Mouse (Mus musculus) forebrain, embryonic 13.5 days (tissue): ENCODE results near the gene Klhl18. TPM values are rescaled to one million over a fixed set of nuclear protein-coding genes. Genes with fewer than 3 reads are reported as not detected.
"Not testable (repeated sequence)": the region's sequence is repeated elsewhere in the genome, so short reads cannot be mapped to it uniquely, and the experiment has no call there.

Experiments
- ATAC-seq: fragments of 200-750 bp; cut with Nextera tagmentation; 2 replicates; pipeline ENCODE4 v1.8.0; 2017
- H3K27ac ChIP-seq: fragments of 300-500 bp; sonication (generic); 2 replicates; pipeline ENCODE4 v1.5.1; 2015; ENCODE audit warnings: inconsistent platforms, mild to moderate bottlenecking, moderate library complexity
- H3K27me3 ChIP-seq: fragments of 300-500 bp; sonication (generic); 2 replicates; pipeline ENCODE4 v1.6.1; 2015; ENCODE audit warnings: mild to moderate bottlenecking, inconsistent platforms
- H3K36me3 ChIP-seq: fragments of 300-500 bp; sonication (generic); 2 replicates; pipeline ENCODE4 v1.6.1; 2015; ENCODE audit warnings: mild to moderate bottlenecking, inconsistent platforms; ENCODE audit not compliant: poor library complexity, severe bottlenecking
- H3K4me1 ChIP-seq: fragments of 300-500 bp; sonication (generic); 2 replicates; pipeline ENCODE4 v1.6.1; 2015; ENCODE audit warnings: inconsistent platforms
- H3K4me2 ChIP-seq: fragments of 300-500 bp; sonication (generic); 2 replicates; pipeline ENCODE4 v1.6.1; 2015; ENCODE audit warnings: inconsistent platforms, mild to moderate bottlenecking, moderate library complexity
- H3K4me3 ChIP-seq: fragments of 300-500 bp; sonication (generic); 2 replicates; pipeline ENCODE4 v1.5.1; 2015; ENCODE audit warnings: mild to moderate bottlenecking, inconsistent platforms
- H3K9ac ChIP-seq: fragments of 300-500 bp; sonication (generic); 2 replicates; pipeline ENCODE4 v1.6.1; 2015; ENCODE audit warnings: mild to moderate bottlenecking, inconsistent platforms
- H3K9me3 ChIP-seq: fragments of 300-500 bp; sonication (generic); replicated peaks from 2 replicates; pipeline ENCODE4 v1.6.1; 2016; ENCODE audit warnings: inconsistent platforms
- WGBS: fragments of 180-500 bp; shearing (Covaris S2); methylation state at CpG from one replicate; pipeline ENCODE4 v1.1.7; 2015; 5-methylcytosine and 5-hydroxymethylcytosine counted together
- polyA plus RNA-seq: library from polyadenylated mRNA; unstranded; fragments of >200 nt; fragmentation: Nextera tagmentation; extraction: Ambion mirVana; gene quantifications from 2 replicates; pipeline ENCODE4 v1.2.1, GENCODE M21; 2015

The Klhl18 gene
- polyA plus RNA-seq, 1 experiment from 2014 or later = 8.2 TPM

DNA sequence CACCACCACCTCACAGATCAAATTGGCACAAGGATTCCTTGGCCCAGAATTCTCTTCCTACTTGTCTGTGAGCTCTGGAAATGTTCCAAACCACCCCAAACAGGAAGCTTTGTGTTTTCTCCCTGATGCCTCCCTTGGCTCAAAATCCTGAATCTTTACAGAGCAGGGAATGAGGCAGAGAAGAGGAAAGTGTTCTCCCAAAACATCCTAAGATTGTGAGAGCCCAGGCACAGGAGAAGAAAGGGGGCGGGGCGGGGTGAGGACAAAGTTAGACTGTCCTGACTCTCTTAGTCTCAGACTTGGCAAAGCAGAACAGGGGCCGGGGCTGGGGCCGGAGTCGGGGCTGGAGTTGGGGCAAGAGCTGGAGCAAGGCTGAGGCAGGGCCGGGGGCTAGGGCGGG, 63.6 kb downstream of the Klhl18 start:
- H3K9ac ChIP-seq = no peak overlapping the region
- ATAC-seq = no peak

DNA sequence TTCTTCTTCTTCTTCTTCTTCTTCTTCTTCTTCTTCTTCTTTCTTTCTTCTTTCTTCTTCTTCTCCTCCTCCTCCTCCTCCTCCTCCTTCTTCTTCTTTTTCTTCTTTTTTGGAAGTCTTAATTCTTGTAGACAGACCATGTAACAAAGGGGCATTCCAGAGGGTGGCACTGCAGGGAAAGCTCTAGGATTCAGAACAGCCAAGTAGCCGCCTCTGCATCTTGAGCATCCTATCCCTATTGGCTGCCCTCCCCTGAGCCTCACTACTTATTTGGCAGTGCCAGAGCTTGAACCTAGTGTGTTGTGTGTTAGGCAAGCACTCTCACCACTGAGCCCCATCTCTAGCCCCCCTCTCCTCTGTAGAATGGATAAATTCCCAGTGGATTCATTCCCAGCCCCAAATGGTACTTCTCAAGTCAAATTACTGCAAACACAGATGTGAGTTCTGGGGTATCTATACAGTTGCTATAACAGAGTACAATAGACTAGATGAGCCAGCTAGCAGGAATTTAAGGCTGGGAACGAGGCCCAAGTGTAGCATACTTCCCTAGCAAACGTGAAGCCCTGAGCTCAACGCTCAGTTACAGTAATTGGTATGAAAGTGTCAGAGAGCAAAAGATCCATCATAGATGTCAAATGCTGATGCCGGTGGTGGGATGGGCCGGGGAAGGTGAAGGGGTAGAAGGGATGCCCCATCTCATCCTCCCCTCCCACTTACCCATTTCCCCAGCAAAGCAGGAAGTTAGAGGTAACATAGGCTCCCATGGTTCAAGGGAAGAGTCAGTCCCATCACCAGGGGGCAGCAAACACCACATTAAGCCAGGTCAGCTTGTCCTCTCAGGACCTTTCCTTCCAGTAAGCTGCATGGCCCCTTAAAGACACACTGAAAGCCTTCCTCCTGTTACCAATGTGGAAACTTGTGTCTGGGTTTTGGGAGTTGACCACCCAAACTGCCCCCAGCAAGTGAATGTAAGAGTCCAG, 65.3 kb downstream of the Klhl18 start:
- Histone ChIP-seq H3K4me2 (no peak overlapping the region), H3K9me3 (no peaks in the 10 kb centered on the region), H3K9ac (no peak overlapping the region), H3K4me3 (no peak overlapping the region), H3K4me1 (peaks cover 18% of the 10 kb centered on the region), H3K36me3 (no peaks in the 10 kb centered on the region), H3K27me3 (no peaks in the 10 kb centered on the region), H3K27ac (no peak overlapping the region)
- ATAC-seq = no peak
- WGBS = 41% methylated on average over 6 of the region's 6 CpGs

More for the DNA sequence above, 63.6 kb downstream of the Klhl18 start:
- Histone ChIP-seq H3K27me3 (no peaks in the 10 kb centered on the region), H3K4me3 (no peak overlapping the region), H3K9me3 (no peaks in the 10 kb centered on the region), H3K36me3 (no peaks in the 10 kb centered on the region), H3K4me2 (no peak overlapping the region), H3K4me1 (peaks cover 8% of the 10 kb centered on the region; the same call in 1 of the 2 replicates), H3K27ac (no peak overlapping the region)
- 70% methylated on average over 6 of the region's 7 CpGs for WGBS

DNA sequence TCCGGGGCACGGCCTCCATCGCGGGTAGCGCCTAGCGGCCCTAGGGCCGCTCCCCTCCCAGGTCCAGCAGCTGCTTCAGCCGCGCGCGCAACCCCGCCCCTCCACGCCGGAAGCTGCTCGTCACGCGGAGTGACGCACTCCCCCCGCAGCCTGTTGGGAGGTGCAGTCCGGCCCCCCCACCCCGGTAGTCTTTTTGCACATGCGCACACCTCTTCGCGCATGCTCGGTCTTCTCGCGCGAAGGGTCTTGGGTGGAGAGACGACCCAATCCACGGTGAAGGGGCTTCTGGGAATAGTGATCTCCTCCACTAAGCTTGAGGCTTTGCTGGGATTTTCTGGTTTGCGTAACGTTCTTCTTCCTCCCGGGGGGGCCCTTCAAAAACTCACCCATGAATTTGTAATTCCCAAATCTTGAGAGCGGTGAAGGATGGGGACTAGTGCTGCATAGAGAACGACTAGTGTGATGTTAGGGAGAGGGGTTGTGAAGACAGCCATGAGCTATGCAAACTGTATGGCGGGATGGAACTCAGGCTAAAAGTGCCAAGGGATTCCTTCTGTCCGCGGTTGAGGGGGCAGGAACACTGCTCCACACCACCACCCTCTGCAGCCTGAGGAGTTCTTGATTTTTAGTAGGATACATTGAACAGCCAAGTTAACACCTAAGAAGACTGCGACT, 68.3 kb downstream of the Klhl18 start, which contains the start of gene Ptpn23:
TSS of gene Ptpn23 (minus strand) at position 115 of the 675 bp plus-strand sequence.
- peak within 1 kb of the TSS; percentile 76 for H3K27ac ChIP-seq
- peak within 1 kb of the TSS; percentile 78 for H3K4me3 ChIP-seq
- ATAC-seq = peak; percentile 95
- H3K9me3 ChIP-seq = no peaks in the 10 kb centered on the region
- H3K4me2 ChIP-seq = peak within 1 kb of the TSS; percentile 85
- H3K27me3 ChIP-seq = no peaks in the 10 kb centered on the region
- H3K9ac ChIP-seq = peak within 1 kb of the TSS; percentile 90
- under 1% methylated on average over 39 of the region's 39 CpGs for WGBS
- H3K4me1 ChIP-seq = peaks cover 18% of the 10 kb centered on the region
- peaks cover 3% of the 10 kb centered on the region; the same call in 1 of the 2 replicates for H3K36me3 ChIP-seq

DNA sequence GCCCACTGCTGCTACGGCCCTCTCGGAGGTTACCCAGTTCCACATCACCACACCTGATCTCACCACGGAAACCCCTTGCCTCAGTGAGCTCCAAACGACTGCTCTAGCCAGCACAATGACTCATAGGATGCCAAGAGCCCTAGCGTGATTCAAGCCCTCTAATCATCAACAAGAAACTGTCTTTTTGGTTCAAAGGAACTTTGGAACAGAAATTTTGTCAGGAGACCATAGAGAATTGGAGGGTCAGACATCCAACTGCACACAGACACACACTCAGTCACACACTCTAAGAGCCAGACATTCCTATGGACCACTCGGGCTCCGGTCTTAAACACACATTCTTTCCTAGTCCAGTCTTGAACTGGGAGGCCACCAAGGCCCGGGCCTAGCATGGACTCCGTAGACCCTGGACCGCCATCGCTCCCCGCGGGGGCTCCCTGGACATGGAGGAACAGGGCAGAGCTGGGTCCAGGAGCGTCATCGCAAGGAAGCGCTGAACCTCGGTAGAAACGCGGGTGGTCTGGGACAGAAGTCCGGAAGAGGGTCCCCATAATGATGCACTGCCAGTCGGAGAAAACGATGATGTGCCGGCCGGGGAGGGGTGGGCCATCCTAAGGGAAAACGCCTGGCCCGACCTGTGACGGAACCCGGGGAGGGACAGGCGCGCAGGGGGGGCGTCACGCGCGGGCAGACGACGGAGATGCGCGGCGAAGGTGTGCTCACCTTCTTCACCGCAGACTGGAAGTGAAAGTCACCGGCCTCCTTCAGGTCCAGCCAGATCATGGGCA, 69.0 kb downstream of the Klhl18 start:
- H3K27ac ChIP-seq = peak overlapping the region; percentile 63
- WGBS = 2% methylated on average over 41 of the region's 41 CpGs

DNA sequence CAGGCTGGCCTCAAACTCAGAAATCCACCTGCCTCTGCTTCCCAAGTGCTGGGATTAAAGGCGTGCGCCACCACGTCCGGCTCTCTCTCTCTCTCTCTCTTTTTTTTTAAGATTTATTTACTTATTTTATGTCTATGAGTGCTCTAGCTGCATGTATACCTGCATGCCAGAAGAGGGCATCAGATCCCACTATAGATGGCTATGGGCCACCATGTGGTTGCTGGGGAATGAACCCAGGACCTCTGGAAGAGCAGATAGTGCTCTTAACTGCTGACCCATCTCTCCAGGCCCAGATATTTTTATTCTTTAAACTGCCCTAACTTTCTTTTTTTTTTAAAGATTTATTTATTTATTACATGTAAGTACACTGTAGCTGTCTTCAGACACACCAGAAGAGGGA, 73.3 kb downstream of the Klhl18 start:
- 84% methylated on average over 4 of the region's 4 CpGs for WGBS
- not testable (repeated sequence) for H3K4me2 ChIP-seq, H3K36me3 ChIP-seq, H3K9me3 ChIP-seq, H3K27me3 ChIP-seq, ATAC-seq, H3K4me1 ChIP-seq, H3K9ac ChIP-seq, H3K4me3 ChIP-seq, H3K27ac ChIP-seq

More for the DNA sequence above, 69.0 kb downstream of the Klhl18 start:
- H3K4me1 ChIP-seq = peaks cover 18% of the 10 kb centered on the region
- H3K4me2 ChIP-seq = peak overlapping the region; percentile 85
- peak overlapping the region; percentile 90 for H3K9ac ChIP-seq
- peak; percentile 60; the same call in 1 of the 2 replicates for ATAC-seq
- H3K27me3 ChIP-seq = no peaks in the 10 kb centered on the region
- H3K4me3 ChIP-seq = peak overlapping the region; percentile 78
- no peaks in the 10 kb centered on the region for H3K9me3 ChIP-seq
- peaks cover 3% of the 10 kb centered on the region; the same call in 1 of the 2 replicates for H3K36me3 ChIP-seq

DNA sequence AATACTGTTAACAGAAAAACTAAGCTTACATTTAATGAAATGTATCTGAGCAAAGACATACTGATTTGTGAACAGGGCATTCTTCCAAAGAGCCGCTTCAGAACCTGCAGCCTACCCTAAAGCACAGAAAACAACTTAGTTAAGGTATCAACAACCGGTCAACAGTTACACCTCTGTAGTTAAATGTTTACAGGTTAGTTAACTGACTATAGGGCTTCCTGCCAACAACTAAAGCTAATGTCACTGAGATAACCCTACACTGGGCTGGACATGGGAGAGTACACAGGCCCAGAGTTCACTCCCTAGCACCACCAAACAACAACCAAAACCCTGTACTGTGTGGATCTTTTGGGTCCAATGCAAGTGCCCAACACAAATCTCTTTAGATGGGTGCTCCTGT, 73.8 kb downstream of the Klhl18 start:
- Histone ChIP-seq H3K9ac (no peak overlapping the region), H3K27ac (no peak overlapping the region), H3K27me3 (no peaks in the 10 kb centered on the region), H3K36me3 (peaks cover 11% of the 10 kb centered on the region), H3K4me3 (no peak overlapping the region), H3K4me2 (no peak overlapping the region), H3K4me1 (peaks cover 9% of the 10 kb centered on the region), H3K9me3 (no peaks in the 10 kb centered on the region)
- no peak for ATAC-seq
- 91% methylated on average over 2 of the region's 2 CpGs for WGBS

DNA sequence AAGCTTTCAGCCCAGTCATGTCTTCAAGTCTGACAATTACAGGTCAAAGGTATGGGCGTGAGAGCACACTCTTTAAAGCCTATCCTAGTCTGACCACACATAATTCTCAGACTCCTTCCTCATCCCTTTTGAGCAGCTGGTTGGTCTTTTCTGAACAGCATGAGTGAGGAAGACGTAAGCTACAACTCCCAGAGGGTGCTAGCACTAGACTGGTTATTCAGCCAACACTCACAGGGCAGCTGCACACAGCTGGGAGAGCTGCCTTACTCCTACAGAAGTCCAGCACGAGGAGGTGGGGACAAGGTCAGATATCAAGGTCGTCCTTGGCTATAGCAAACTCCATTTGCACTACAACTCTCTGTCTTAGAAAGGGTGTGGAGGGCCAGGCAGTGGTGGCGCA, 75.8 kb downstream of the Klhl18 start:
- H3K4me2 ChIP-seq = no peak overlapping the region
- H3K4me3 ChIP-seq = no peak overlapping the region
- peaks cover 25% of the 10 kb centered on the region for H3K36me3 ChIP-seq
- H3K9ac ChIP-seq = no peak overlapping the region
- H3K27ac ChIP-seq = no peak overlapping the region
- H3K27me3 ChIP-seq = no peaks in the 10 kb centered on the region
- no peaks in the 10 kb centered on the region for H3K9me3 ChIP-seq
- H3K4me1 ChIP-seq = no peaks in the 10 kb centered on the region
- no peak for ATAC-seq
- WGBS = 90% methylated on average over 5 of the region's 5 CpGs

DNA sequence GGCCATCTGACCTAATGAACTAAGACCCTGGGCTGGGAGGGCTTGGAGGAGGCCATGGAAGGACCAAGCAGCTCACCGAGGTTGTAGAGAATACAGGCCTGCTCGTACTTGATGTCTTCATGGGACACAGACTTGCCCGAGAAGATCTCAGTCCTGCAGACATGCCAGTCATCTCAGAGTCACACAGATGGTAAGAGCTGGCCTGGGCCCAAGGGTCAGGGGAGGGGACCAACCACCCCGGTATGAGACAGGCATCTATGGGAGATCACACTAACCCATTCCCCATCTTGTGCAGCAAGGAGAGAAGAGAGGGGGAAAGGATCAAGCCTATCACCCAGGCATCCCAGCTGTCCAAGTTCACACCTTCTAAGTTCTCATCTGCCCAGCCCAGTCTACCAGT, 83.2 kb downstream of the Klhl18 start:
- ATAC-seq = no peak
- WGBS = 88% methylated on average over 4 of the region's 4 CpGs
- H3K36me3 ChIP-seq = peaks cover 90% of the 10 kb centered on the region

DNA sequence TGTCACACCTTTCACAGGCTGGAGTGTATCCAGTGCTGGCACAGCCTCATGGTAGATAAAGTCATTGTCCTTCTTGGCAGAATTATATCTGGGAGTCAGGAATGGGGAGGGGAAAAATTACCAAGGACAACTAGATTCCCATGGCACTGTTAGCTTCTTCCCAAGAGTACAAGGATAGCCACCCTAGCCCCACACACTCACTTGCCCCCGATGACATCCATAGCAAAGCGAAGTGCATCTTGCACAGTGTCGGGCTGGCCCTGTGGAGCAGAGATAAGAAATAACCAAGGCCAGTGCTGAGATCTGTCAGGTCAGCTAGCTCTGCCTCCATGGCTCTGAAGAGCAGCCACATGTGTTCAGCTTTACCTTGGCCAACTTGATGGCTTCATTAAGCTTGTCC, 85.7 kb downstream of the Klhl18 start:
- H3K27ac ChIP-seq = no peak overlapping the region
- H3K9me3 ChIP-seq = no peaks in the 10 kb centered on the region
- 95% methylated on average over 3 of the region's 3 CpGs for WGBS
- H3K4me3 ChIP-seq = no peak overlapping the region
- no peak overlapping the region for H3K9ac ChIP-seq
- ATAC-seq = no peak
- H3K4me2 ChIP-seq = no peak overlapping the region
- H3K36me3 ChIP-seq = peaks cover 97% of the 10 kb centered on the region
- H3K4me1 ChIP-seq = no peaks in the 10 kb centered on the region
- H3K27me3 ChIP-seq = no peaks in the 10 kb centered on the region

More for the DNA sequence above, 83.2 kb downstream of the Klhl18 start:
- Histone ChIP-seq H3K4me2 (no peak overlapping the region), H3K4me3 (no peak overlapping the region), H3K27me3 (no peaks in the 10 kb centered on the region), H3K9me3 (no peaks in the 10 kb centered on the region), H3K27ac (no peak overlapping the region), H3K9ac (no peak overlapping the region), H3K4me1 (no peaks in the 10 kb centered on the region)

DNA sequence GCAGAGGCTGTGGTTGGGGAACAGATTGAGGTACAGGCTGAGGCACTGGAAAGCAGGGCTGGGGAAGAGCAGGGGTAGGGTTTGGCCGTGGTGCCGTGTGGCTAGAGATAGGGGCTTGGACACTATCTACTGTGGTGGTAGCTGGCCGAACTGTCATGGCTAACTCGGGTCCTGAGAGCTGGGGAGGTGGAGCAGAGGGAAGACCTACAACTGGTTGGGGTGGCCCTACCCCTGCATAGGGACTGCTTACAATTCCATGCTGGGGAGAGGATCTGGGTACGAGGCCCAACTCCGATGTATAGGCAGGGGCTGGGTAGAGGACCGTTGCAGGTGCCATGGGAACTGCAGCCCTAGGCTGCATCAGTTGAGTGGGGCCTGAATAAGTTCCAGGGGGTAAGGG, 88.5 kb downstream of the Klhl18 start:
- Histone ChIP-seq H3K9ac (no peak overlapping the region), H3K4me1 (no peaks in the 10 kb centered on the region), H3K9me3 (no peaks in the 10 kb centered on the region), H3K4me3 (no peak overlapping the region), H3K27me3 (no peaks in the 10 kb centered on the region), H3K4me2 (no peak overlapping the region), H3K27ac (no peak overlapping the region), H3K36me3 (peaks cover 100% of the 10 kb centered on the region)
- WGBS = 91% methylated on average over 7 of the region's 7 CpGs
- ATAC-seq = no peak

DNA sequence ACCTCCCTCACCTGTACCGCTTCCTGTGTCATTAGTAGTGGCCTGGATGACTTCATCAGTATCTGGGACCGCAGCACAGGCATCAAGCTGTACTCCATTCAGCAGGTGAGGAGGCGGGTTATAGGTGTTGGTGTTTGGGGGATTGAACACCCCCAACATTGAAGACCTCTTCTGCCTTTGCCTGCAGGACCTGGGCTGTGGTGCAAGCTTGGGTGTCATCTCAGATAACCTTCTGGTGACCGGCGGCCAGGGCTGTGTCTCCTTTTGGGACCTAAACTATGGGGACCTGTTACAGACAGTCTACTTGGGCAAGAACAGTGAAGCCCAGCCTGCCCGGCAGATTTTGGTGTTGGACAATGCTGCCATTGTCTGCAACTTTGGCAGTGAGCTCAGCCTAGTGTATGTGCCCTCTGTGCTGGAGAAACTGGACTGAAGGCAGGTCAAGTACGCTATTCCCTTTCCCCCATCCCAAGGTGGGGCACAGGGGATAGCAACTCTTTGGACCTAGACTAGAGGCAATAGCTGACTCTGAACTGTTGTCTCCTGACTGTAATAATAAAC, 92.0 kb downstream of the Klhl18 start:
- Histone ChIP-seq H3K4me2 (no peak overlapping the region), H3K4me1 (no peaks in the 10 kb centered on the region), H3K9ac (no peak overlapping the region), H3K36me3 (peaks cover 98% of the 10 kb centered on the region), H3K9me3 (no peaks in the 10 kb centered on the region), H3K27ac (no peak overlapping the region), H3K27me3 (no peaks in the 10 kb centered on the region), H3K4me3 (no peak overlapping the region)
- 85% methylated on average over 7 of the region's 7 CpGs for WGBS
- no peak for ATAC-seq
